Mouse (Mus musculus): Measurements from ENCODE around the gene Pkib. TPM values are rescaled to one million over a fixed set of nuclear protein-coding genes. Genes with fewer than 3 reads are reported as not detected.

Pkib gene
- polyA plus RNA-seq, 1 experiment from 2014 or later = 2.1 TPM

GRCm38 (mm10) chr10:57660505-57660904 is 28.7 kb downstream of the Pkib start:
- Histone ChIP-seq H3K27ac (no peak overlapping the region), H3K4me2 (no peak overlapping the region), H3K9me3 (no peaks in the 10 kb centered on the region), H3K27me3 (no peaks in the 10 kb centered on the region), H3K4me3 (no peak overlapping the region), H3K4me1 (replicated peaks) (no peaks in the 10 kb centered on the region), H3K36me3 (no peaks in the 10 kb centered on the region), H3K9ac (no peak overlapping the region)
- no peak for ATAC-seq (ENCODE audit: low FRiP score)
- 95% methylated on average over 3 of the region's 3 CpGs for WGBS

DNA sequence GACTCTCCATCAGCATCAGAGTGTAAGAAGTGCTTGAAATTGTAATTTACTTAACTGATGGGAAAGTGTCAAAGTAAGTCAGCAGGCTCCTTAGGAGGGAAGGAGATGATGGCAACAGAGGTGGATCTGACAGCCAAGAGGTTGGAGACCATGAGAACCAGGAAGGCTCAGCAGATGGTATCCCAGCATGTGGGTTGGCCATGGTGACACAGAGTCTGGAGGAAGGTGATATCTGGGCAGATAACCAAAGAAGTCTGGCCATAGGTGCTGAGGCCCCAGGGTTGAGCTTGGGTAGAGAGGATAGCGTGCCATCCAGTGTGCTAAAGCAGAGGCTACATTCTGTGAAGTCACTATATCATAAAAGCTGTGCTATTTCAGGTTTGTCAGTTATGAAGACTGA is 32.0 kb downstream of the Pkib start:
- no peaks in the 10 kb centered on the region for H3K4me1 ChIP-seq (replicated peaks)
- no peaks in the 10 kb centered on the region for H3K27me3 ChIP-seq
- ATAC-seq (ENCODE audit: low FRiP score) = no peak
- no peaks in the 10 kb centered on the region for H3K9me3 ChIP-seq
- no peak overlapping the region for H3K27ac ChIP-seq
- H3K9ac ChIP-seq = no peak overlapping the region
- H3K36me3 ChIP-seq = no peaks in the 10 kb centered on the region
- no peak overlapping the region for H3K4me3 ChIP-seq
- 100% methylated on average over 1 of the region's 1 CpGs for WGBS
- H3K4me2 ChIP-seq = no peak overlapping the region

DNA sequence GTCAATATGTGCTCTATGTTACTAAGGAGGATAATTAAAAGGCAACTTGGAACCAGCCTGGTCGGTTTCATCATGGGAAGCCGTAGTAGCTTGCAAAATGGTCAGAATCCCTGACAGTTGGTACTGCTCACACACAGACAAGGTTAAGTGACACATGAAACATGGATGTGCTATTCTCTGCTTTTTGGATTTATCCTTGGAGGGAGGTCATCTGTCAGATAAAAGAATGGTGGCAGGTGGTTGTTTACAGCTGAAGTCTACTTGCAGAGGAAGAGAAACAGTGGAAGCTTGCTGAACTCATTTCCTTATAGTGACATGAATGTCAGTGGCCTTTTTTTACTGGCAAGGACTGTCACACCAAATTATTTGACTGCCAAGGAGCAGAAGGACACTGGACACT is 32.5 kb downstream of the Pkib start:
- Histone ChIP-seq H3K27me3 (no peaks in the 10 kb centered on the region), H3K4me3 (no peak overlapping the region), H3K27ac (no peak overlapping the region), H3K9ac (no peak overlapping the region), H3K4me1 (replicated peaks) (no peaks in the 10 kb centered on the region), H3K36me3 (no peaks in the 10 kb centered on the region), H3K4me2 (no peak overlapping the region), H3K9me3 (no peaks in the 10 kb centered on the region)
- ATAC-seq (ENCODE audit: low FRiP score) = no peak
- WGBS = 94% methylated on average over 2 of the region's 2 CpGs

- Histone ChIP-seq H3K27ac (no peak overlapping the region), H3K9ac (no peak overlapping the region), H3K4me3 (no peak overlapping the region), H3K4me2 (no peak overlapping the region), H3K4me1 (replicated peaks) (no peaks in the 10 kb centered on the region), H3K27me3 (no peaks in the 10 kb centered on the region), H3K36me3 (no peaks in the 10 kb centered on the region), H3K9me3 (no peaks in the 10 kb centered on the region)
- no peak for ATAC-seq (ENCODE audit: low FRiP score)
These were observed 44.0 kb downstream of the Pkib start for GRCm38 (mm10) chr10:57675740-57676139.

- Histone ChIP-seq H3K4me2 (no peak overlapping the region), H3K9me3 (no peaks in the 10 kb centered on the region), H3K27me3 (no peaks in the 10 kb centered on the region), H3K4me1 (replicated peaks) (no peaks in the 10 kb centered on the region), H3K9ac (no peak overlapping the region), H3K4me3 (no peak overlapping the region), H3K36me3 (no peaks in the 10 kb centered on the region), H3K27ac (no peak overlapping the region)
- no peak for ATAC-seq (ENCODE audit: low FRiP score)
- WGBS = 85% methylated on average over 3 of the region's 3 CpGs
These were observed 56.2 kb downstream of the Pkib start for GRCm38 (mm10) chr10:57687999-57688398.

DNA sequence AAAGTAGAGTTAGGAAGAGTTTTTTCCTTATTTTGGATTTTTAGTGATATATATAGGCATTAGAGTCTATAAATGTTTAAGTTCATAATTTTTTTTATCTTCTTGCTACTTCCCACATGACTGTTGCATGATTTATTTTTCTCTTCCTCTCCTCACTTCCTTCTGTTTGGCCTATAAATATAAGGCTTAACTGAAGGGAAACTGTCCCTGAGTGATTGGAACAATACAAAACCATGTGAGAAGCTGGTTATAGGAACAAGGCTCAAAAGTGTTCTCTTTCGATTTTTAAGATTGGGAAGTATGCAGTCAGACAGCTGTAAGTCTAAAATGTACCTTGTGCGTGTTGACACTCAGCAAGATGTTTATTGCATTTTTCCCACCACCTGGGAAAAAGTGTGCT is 58.4 kb downstream of the Pkib start:
- no peak overlapping the region for H3K4me2 ChIP-seq
- no peak overlapping the region for H3K27ac ChIP-seq
- no peaks in the 10 kb centered on the region for H3K4me1 ChIP-seq (replicated peaks)
- H3K27me3 ChIP-seq = no peaks in the 10 kb centered on the region
- H3K36me3 ChIP-seq = no peaks in the 10 kb centered on the region
- H3K9ac ChIP-seq = no peak overlapping the region
- no peaks in the 10 kb centered on the region for H3K9me3 ChIP-seq
- H3K4me3 ChIP-seq = no peak overlapping the region
- ATAC-seq (ENCODE audit: low FRiP score) = no peak
- WGBS = 89% methylated on average over 2 of the region's 2 CpGs

DNA sequence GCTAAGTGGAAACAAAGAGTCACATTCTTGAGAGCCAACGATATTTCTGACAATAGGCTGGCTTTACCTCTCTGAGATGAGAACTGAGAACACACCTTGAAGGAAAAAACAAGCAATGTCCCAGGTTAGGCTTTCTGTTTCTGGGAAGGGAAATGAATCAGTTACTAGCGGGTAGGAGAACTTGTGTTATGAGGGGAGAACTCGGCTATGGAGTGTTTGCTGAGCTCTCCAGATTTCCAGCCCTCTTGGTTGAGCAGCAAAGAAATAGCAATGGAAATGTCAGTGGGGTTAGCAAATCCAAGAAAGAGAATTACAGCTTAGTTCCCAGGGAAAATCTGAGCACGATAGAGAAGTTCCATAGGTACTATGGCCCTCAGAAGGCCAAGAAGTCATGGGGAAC is 70.5 kb downstream of the Pkib start:
- no peak overlapping the region for H3K9ac ChIP-seq
- ATAC-seq (ENCODE audit: low FRiP score) = no peak
- no peaks in the 10 kb centered on the region for H3K4me1 ChIP-seq (replicated peaks)
- H3K4me3 ChIP-seq = no peak overlapping the region
- no peaks in the 10 kb centered on the region for H3K9me3 ChIP-seq
- no peaks in the 10 kb centered on the region for H3K36me3 ChIP-seq
- no peak overlapping the region for H3K4me2 ChIP-seq
- H3K27ac ChIP-seq = no peak overlapping the region
- WGBS = 88% methylated on average over 4 of the region's 4 CpGs
- no peaks in the 10 kb centered on the region for H3K27me3 ChIP-seq

DNA sequence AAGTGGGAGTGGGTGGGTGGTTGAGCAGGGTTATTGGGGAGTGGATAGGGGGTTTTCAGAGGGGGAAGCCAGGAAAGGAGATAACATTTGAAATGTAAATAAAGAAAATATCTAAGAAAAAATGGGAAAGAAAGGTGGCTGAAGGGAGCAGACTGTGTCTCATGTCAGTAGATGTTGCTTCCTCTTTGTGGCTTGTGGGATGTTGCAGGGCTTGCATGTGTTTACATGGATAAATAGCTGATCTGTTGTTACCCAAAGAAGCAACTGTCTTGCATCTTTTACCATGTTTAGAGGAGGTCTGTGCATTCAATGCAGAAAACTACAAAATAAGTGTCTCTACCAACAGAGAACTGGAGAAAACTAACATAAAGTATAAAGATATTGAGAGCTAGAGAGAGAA is 89.3 kb downstream of the Pkib start:
- Histone ChIP-seq H3K27me3 (no peaks in the 10 kb centered on the region), H3K9me3 (no peaks in the 10 kb centered on the region), H3K27ac (no peak overlapping the region), H3K4me1 (replicated peaks) (no peaks in the 10 kb centered on the region), H3K9ac (no peak overlapping the region), H3K4me3 (no peak overlapping the region), H3K36me3 (no peaks in the 10 kb centered on the region), H3K4me2 (no peak overlapping the region)
- ATAC-seq (ENCODE audit: low FRiP score) = no peak

DNA sequence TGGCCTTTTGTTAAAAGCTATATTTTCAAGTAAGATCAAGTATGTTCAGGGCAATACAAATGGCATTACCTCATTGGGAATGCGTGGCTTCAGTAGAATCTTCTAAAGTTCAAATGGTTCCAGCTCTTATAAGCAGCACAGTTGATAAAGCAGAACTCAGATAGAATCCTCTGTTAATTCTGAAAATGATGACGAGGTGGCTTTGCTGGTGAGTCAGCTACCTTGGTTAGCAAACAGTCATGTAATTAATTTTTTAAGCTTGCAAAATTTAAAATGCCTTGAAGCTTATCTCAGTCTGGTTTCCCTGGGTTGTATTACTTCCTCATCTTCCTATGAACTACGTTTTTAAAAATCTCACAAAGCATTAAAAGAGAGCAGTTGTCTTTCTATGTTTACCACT is 90.6 kb downstream of the Pkib start:
- 87% methylated on average over 3 of the region's 3 CpGs for WGBS
- no peak overlapping the region for H3K27ac ChIP-seq

GRCm38 (mm10) chr10:57727666-57728065 is 95.9 kb downstream of the Pkib start:
- H3K9ac ChIP-seq = no peak overlapping the region
- H3K4me2 ChIP-seq = no peak overlapping the region
- WGBS = 89% methylated on average over 8 of the region's 8 CpGs
- H3K27ac ChIP-seq = no peak overlapping the region
- no peaks in the 10 kb centered on the region for H3K9me3 ChIP-seq
- ATAC-seq (ENCODE audit: low FRiP score) = no peak
- no peaks in the 10 kb centered on the region for H3K4me1 ChIP-seq (replicated peaks)
- no peaks in the 10 kb centered on the region for H3K36me3 ChIP-seq
- no peak overlapping the region for H3K4me3 ChIP-seq
- H3K27me3 ChIP-seq = no peaks in the 10 kb centered on the region

More for the DNA sequence above, 90.6 kb downstream of the Pkib start:
- Histone ChIP-seq H3K4me2 (no peak overlapping the region), H3K9ac (no peak overlapping the region), H3K4me1 (replicated peaks) (no peaks in the 10 kb centered on the region), H3K9me3 (no peaks in the 10 kb centered on the region), H3K27me3 (no peaks in the 10 kb centered on the region), H3K36me3 (no peaks in the 10 kb centered on the region), H3K4me3 (no peak overlapping the region)
- ATAC-seq (ENCODE audit: low FRiP score) = no peak

- WGBS = 91% methylated on average over 3 of the region's 3 CpGs
These were observed 99.9 kb downstream of the Pkib start for GRCm38 (mm10) chr10:57731672-57732071.

GRCm38 (mm10) chr10:57740733-57741132 is 109.0 kb downstream of the Pkib start:
- Histone ChIP-seq H3K4me1 (replicated peaks) (no peaks in the 10 kb centered on the region), H3K4me3 (no peak overlapping the region), H3K36me3 (no peaks in the 10 kb centered on the region), H3K27ac (no peak overlapping the region), H3K27me3 (no peaks in the 10 kb centered on the region), H3K9ac (no peak overlapping the region), H3K4me2 (no peak overlapping the region), H3K9me3 (no peaks in the 10 kb centered on the region)
- ATAC-seq (ENCODE audit: low FRiP score) = no peak
- WGBS = 57% methylated on average over 4 of the region's 4 CpGs

More at GRCm38 (mm10) chr10:57731672-57732071, 99.9 kb downstream of the Pkib start:
- ATAC-seq (ENCODE audit: low FRiP score) = no peak
- Histone ChIP-seq H3K4me1 (replicated peaks) (no peaks in the 10 kb centered on the region), H3K36me3 (no peaks in the 10 kb centered on the region), H3K4me3 (no peak overlapping the region), H3K27me3 (no peaks in the 10 kb centered on the region), H3K9me3 (no peaks in the 10 kb centered on the region), H3K27ac (no peak overlapping the region), H3K9ac (no peak overlapping the region), H3K4me2 (no peak overlapping the region)

DNA sequence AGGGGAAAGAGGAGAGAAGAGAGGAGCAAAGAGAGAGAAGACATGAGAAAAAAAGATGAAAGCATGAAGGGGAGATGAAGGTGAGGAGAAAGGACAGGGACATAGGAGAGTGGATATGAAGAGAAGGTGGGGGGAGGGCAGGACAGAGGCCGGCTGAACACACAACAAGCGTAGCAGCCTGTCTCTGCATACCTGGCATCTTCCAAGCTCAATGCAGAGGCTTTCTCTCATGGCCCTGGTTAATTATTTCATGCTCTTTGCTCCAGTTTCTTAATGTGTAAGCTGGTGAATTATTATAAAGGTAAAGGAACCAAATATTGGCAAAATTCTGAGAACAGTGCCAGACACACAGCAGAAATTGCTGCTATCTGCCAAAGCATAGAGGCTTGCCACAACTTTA is 109.6 kb downstream of the Pkib start:
- Histone ChIP-seq H3K9ac (no peak overlapping the region), H3K36me3 (no peaks in the 10 kb centered on the region), H3K4me3 (no peak overlapping the region), H3K4me2 (no peak overlapping the region), H3K27ac (no peak overlapping the region), H3K9me3 (no peaks in the 10 kb centered on the region), H3K27me3 (no peaks in the 10 kb centered on the region), H3K4me1 (replicated peaks) (no peaks in the 10 kb centered on the region)
- no peak for ATAC-seq (ENCODE audit: low FRiP score)
- WGBS = 58% methylated on average over 2 of the region's 2 CpGs

GRCm38 (mm10) chr10:57743045-57743444 is 111.3 kb downstream of the Pkib start:
- Histone ChIP-seq H3K36me3 (no peaks in the 10 kb centered on the region), H3K4me1 (replicated peaks) (no peaks in the 10 kb centered on the region), H3K9ac (no peak overlapping the region), H3K4me3 (no peak overlapping the region), H3K4me2 (no peak overlapping the region), H3K27ac (no peak overlapping the region), H3K27me3 (no peaks in the 10 kb centered on the region), H3K9me3 (no peaks in the 10 kb centered on the region)
- 72% methylated on average over 7 of the region's 7 CpGs for WGBS
- ATAC-seq (ENCODE audit: low FRiP score) = 0 out of 2 replicates have a peak, but pooled peaks have one; percentile 26
